Mouse (Mus musculus) lung, postnatal 0 days (tissue): ENCODE data around the gene Clpsl2.

Source experiments
- CTCF ChIP-seq: IDR thresholded peaks from 2 replicates; pipeline ENCODE4 v1.5.1; 2016; ENCODE audit warnings: antibody characterized with exemption, mild to moderate bottlenecking
- EP300 ChIP-seq: IDR thresholded peaks from 2 replicates; pipeline ENCODE4 v1.6.1; 2016; ENCODE audit warnings: antibody characterized with exemption, mild to moderate bottlenecking, control low read depth

DNA sequence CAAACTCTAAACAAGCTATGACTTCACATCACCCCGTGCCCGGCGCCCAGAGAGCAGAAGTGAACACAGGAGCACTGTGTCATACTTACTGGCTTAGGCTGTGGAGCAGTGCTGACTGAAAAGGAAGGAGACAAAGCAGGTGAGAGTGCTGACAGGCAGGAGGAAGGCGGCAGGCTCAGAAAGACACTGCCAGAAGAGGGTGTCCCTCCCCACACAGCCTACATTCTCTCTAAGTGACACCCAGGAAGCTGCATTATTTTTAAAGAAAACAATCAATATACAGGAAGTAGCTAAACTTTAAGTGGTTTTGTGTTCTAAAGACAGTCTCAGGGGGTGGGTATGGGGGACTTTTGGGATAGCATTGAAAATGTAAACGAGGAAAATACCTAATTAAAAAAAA is 51.6 kb downstream of the Clpsl2 start:
- no peak for TF ChIP-seq CTCF
- no peak for TF ChIP-seq EP300
